Mouse (Mus musculus): Measurements from ENCODE around the gene Lepr. TPM values are rescaled to one million over a fixed set of nuclear protein-coding genes. Genes with fewer than 3 reads are reported as not detected.

The Lepr gene
- polyA plus RNA-seq, 1 experiment = 3.1 TPM

GRCm38 (mm10) chr4:101860873-101861272 is 143.7 kb downstream of the Lepr start:
- Histone ChIP-seq H3K27ac (ENCODE audit: insufficient read depth, low read length) (no peak overlapping the region), H3K4me1 (ENCODE audit: control insufficient read depth, insufficient read depth, low read length) (no peaks in the 10 kb centered on the region), H3K4me3 (ENCODE audit: insufficient read depth, low read length) (no peak overlapping the region)
- TF ChIP-seq CTCF (IDR thresholded peaks at IDR 0.05; ENCODE audit: borderline replicate concordance, insufficient read depth, low read length) = no peak
- TF ChIP-seq POLR2A (IDR thresholded peaks at IDR 0.05; ENCODE audit: low read depth, low read length) = no peak

- TF ChIP-seq CTCF (IDR thresholded peaks at IDR 0.05; ENCODE audit: borderline replicate concordance, insufficient read depth, low read length) (no peak), POLR2A (IDR thresholded peaks at IDR 0.05; ENCODE audit: low read depth, low read length) (no peak)
- no peak overlapping the region for H3K27ac ChIP-seq (ENCODE audit: insufficient read depth, low read length)
Observed at GRCm38 (mm10) chr4:101862289-101862688, 145.1 kb downstream of the Lepr start.

More at GRCm38 (mm10) chr4:101862289-101862688, 145.1 kb downstream of the Lepr start:
- H3K4me3 ChIP-seq (ENCODE audit: insufficient read depth, low read length) = no peak overlapping the region
- H3K4me1 ChIP-seq (ENCODE audit: control insufficient read depth, insufficient read depth, low read length) = no peaks in the 10 kb centered on the region

Other genes starting within 250 kb of the Lepr start
- not detected in 2 replicates for gene Dnajc6, start 220.8 kb upstream of the Lepr start, polyA plus RNA-seq (2011; ENCODE audit: insufficient read length, low read depth, missing spikeins)
- 107 and 109 TPM in 2 replicates for gene Leprot, start 69.7 kb upstream of the Lepr start, polyA plus RNA-seq (2011; ENCODE audit: insufficient read length, low read depth, missing spikeins)
- not detected in 2 replicates for gene B020004J07Rik, start 126.6 kb downstream of the Lepr start, polyA plus RNA-seq (2011; ENCODE audit: insufficient read length, low read depth, missing spikeins)
- gene C130073F10Rik, start 176.4 kb downstream of the Lepr start, polyA plus RNA-seq (2011; ENCODE audit: insufficient read length, low read depth, missing spikeins) = not detected in 2 replicates
- gene Gm12800, start 191.7 kb downstream of the Lepr start, polyA plus RNA-seq (2011; ENCODE audit: insufficient read length, low read depth, missing spikeins) = not detected in 2 replicates
- not detected in 2 replicates for gene Gm12794, start 223.0 kb downstream of the Lepr start, polyA plus RNA-seq (2011; ENCODE audit: insufficient read length, low read depth, missing spikeins)

All from embryonic fibroblast, embryonic 13.5 days (primary cell).